Mouse (Mus musculus) left cerebral cortex, adult 8-10 months (tissue): ENCODE data around the gene Mvd. TPM values are rescaled to one million over a fixed set of nuclear protein-coding genes. Genes with fewer than 3 reads are reported as not detected.

Experiments
- DNase-seq, 2 experiments: peaks; one replicate each; pipeline ENCODE4 v3.0.0; 2022; ENCODE audit warnings: low spot score in 2 of 2
- total RNA-seq, 4 experiments: library from RNA; stranded (reverse); gene quantifications; 2 replicates each; pipeline ENCODE4 v1.2.4; 2022

Mvd gene
- total RNA-seq, 4 experiments from 2014 or later: 22.5 to 32.0 (median 29.1) TPM

- no peak for DNase-seq
Observed at GRCm38 (mm10) chr8:122457171-122457570, 13.9 kb upstream of the Mvd start.

GRCm38 (mm10) chr8:122454409-122454808 lies 11.2 kb upstream of the Mvd start:
- DNase-seq: no peak

- no peak for DNase-seq
Observed at GRCm38 (mm10) chr8:122452154-122452553, 8.9 kb upstream of the Mvd start.

- DNase-seq: no peak
Observed at GRCm38 (mm10) chr8:122451161-122451703, 8.0 kb upstream of the Mvd start.

- no peak for DNase-seq
Observed at GRCm38 (mm10) chr8:122445203-122445602, 2.0 kb upstream of the Mvd start.

- peak; percentile 60 to 80 for DNase-seq
Observed at GRCm38 (mm10) chr8:122444058-122444748, 981 bp upstream of the Mvd start.

GRCm38 (mm10) chr8:122442781-122443180 lies 441 bp downstream of the Mvd start:
- DNase-seq: no peak

- DNase-seq: no peak
Observed at GRCm38 (mm10) chr8:122442356-122442755, 866 bp downstream of the Mvd start.

- DNase-seq: no peak
Observed at GRCm38 (mm10) chr8:122441326-122441725, 1.9 kb downstream of the Mvd start.

- no peak for DNase-seq
Observed at GRCm38 (mm10) chr8:122439336-122439735, 3.9 kb downstream of the Mvd start.

- no peak for DNase-seq
Observed at GRCm38 (mm10) chr8:122437708-122438331, 5.4 kb downstream of the Mvd start.

GRCm38 (mm10) chr8:122436586-122437125 lies 6.6 kb downstream of the Mvd start:
- no peak for DNase-seq

GRCm38 (mm10) chr8:122436146-122436545 lies 7.1 kb downstream of the Mvd start:
- DNase-seq: no peak

- no peak for DNase-seq
Observed at GRCm38 (mm10) chr8:122435375-122435774, 7.8 kb downstream of the Mvd start.

- no peak for DNase-seq
Observed at GRCm38 (mm10) chr8:122433269-122433905, 9.8 kb downstream of the Mvd start.

GRCm38 (mm10) chr8:122432443-122433268 lies 10.6 kb downstream of the Mvd start, which contains the start of gene Cyba:
Gene Cyba, minus strand, starts transcription at chr8:122432930.
- DNase-seq: no peak

- DNase-seq: no peak
Observed at GRCm38 (mm10) chr8:122431694-122432442, 11.4 kb downstream of the Mvd start.

GRCm38 (mm10) chr8:122430646-122431045 lies 12.6 kb downstream of the Mvd start:
- no peak for DNase-seq

GRCm38 (mm10) chr8:122430058-122430636 lies 13.1 kb downstream of the Mvd start:
- no peak for DNase-seq

GRCm38 (mm10) chr8:122428163-122428562 lies 15.1 kb downstream of the Mvd start:
- no peak for DNase-seq
